Mouse (Mus musculus): Measurements from ENCODE around the gene Lrmp. TPM values are rescaled to one million over a fixed set of nuclear protein-coding genes. Genes with fewer than 3 reads are reported as not detected.
"Not testable (repeated sequence)": the region's sequence is repeated elsewhere in the genome, so short reads cannot be mapped to it uniquely, and the experiment has no call there.

The Lrmp gene
- polyA plus RNA-seq, 1 experiment, result 5.2 TPM

DNA sequence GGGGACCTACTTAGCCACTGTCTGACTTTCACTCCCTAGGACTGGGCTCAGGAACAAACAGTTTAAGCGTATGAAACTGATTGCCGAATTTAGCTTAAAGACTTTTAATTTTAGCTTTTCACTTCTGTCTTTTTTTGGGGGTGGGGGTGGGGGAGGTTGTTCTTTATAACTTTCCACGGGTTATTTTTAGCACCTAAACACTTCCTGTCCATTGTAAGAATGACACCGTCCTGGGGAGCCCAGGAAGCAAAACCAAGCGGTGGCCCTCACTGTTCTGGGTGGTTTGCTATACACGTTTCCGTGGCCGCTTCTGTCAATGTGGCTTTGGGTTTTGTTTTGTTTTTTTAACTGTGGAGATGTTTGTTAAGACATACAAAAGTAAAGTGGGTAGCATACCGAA lies 14.5 kb upstream of the Lrmp start:
- no peak for DNase-seq (ENCODE audit: extremely low spot score in 1 of 2, low spot score in 1 of 2)

DNA sequence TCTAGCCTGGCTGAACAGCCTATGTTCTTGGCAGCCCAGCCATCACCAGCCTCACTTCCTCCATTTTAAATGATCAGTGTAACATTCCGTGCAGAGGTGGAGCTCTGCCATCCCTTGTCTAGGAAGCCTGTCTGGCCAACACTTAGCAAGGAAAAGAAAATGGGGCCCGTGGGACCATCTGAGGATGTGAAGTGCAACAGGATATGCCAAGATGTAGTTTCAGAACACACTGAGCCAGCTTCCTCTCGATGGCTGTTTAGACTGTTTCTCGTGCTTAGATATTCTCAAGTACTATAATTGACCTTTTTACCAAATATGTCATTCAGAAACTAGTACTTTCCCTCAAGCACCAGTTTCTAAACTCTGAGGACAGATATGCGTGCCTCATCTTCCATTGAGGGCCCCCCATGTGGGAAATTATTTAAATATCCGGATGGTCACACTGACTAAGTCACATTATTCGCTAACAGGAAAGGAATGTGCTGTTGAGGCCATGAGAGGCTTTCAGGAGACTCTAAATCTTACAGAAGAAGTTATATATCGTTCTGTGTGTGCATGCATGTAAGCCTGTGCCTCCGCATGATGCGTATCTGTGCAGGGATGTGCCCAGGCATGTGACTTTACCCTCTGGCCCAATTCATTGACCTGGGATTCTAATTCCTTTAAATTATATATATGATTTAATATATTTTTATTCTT lies 11.1 kb upstream of the Lrmp start:
- no peak for DNase-seq (ENCODE audit: extremely low spot score in 1 of 2, low spot score in 1 of 2)

DNA sequence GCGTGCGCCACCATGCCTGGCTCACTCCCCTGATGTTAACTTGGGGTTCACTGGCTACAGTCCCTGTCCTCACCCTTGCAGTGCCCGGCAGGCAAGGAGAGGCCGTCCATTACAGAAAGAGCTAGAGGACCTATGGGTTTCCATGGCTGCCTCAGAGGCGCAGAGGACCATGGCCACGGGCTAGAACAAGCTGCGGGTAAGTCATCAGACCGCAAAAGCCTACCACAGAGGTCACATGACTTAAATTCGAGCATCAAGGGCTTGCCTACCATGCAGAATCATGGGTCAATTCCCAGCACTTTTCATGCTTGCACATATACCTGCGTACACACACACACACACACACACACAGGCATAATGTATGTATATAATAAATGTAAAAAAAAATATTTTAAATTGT lies 10.0 kb upstream of the Lrmp start:
- DNase-seq (ENCODE audit: extremely low spot score in 1 of 2, low spot score in 1 of 2), result no peak

DNA sequence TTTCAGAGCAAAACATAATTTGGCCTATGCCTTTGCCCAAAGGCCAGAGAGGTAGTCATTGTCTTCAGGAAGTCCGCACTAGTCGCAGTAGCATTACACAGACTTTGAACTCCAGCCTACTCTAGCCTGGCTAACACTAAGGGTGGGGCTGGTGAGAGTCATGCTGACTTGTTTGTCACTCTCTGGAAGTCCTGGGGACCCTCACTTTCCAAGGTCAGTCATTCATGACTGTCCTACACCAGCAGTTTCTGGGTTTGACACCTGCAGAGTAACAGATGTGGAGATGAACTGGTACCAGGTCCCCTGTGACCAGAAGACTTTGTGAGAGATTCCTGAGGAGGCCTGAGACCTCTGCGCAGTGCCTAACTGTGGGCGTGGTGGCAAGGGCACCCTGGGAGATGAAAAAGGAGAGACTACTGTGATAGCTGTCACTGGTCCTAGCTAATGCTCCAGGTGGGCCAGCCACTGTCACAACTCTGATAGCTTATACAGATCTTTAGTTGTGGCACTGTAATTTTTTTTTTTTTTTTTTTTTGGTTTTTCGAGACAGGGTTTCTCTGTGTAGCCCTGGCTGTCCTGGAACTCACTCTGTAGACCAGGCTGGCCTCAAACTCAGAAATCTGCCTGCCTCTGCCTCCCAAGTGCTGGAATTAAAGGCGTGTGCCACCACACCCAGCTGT lies 9.2 kb upstream of the Lrmp start:
- DNase-seq (ENCODE audit: extremely low spot score in 1 of 2, low spot score in 1 of 2), result no peak

DNA sequence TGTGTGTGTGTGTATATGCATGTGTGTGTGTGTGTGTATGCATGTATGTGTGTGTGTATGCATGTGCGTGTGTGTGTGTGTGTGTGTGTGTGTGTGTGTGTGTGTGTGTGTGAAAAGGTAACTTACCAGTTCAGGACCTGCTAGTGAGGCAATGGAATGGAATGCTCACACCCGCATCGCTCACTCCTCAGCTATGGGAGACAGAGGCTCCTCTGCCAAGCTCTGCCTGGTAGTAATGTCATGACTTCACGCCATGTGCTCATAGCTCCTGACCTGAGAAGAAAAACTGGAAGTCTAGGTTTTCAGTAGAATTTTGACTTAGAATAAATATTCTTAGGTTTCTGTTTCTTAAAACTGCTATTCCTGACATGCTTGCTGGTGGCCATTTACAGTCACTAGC lies 4.7 kb upstream of the Lrmp start:
- DNase-seq (ENCODE audit: extremely low spot score in 1 of 2, low spot score in 1 of 2), result no peak

DNA sequence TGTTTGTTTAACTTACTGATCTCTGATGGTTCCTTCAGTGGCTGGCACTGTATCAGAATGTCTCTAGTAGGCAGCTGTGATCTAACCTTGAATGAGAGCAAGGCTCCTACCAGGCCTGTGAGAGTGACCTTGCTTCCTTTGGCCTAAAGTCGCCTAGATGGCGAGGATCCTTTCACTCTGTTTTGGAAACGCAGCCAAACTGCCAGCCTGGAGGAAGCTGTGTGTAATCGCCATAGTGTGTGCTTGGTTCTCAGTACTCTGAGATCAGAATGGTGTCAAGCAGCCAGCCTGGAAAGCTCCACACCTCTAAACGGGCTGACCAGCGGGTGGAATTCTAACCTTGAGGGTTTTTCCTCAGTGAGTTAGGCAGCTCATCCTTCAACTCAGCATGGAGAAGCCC lies 2.6 kb upstream of the Lrmp start:
- no peak for DNase-seq (ENCODE audit: extremely low spot score in 1 of 2, low spot score in 1 of 2)

DNA sequence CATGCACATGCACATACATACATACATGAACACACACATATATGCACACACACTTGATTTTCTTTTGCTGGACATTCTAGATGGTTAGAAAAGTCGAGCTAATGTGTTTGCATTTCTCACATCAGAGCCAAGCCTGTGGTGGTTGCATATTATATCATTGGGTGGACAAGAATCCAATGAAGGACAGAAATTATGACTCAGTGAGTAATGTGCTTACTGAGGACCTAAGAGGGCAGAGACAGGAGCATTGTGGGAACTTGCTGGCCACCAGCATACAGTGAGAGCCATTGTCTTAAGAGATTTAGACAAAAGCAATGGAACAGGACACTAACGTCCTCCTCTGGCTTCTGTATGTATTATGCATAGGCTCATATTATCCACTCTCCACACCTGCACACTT lies 892 bp upstream of the Lrmp start:
- DNase-seq (ENCODE audit: extremely low spot score in 1 of 2, low spot score in 1 of 2), result no peak

DNA sequence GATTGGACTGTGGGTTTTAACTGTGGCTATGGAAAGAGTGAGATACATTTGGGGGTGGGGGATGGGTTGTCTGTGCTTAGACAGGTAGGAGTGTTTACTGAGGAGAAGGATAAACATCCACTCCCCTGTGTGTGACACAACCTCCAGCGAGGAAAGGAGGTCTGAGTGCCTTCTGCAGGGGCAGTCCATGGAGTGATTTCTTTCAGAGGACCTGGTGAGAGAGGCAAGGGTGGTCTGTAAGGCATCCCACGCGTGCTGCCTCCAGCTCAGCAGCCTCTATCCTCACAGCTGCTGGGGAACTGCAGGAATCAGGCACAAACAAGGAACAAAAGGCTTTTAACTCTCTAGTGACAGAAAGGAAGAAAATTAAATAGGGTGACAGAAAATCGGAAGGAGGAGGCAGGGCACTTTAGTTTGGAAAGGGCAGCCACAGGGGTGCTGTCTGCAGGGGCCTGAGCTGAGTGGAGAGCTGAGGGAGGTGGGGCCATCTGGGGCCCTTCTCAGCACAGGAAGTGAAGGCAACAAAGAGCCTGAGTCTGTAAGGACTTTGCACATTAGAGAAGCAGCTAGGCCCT lies 732 bp downstream of the Lrmp start:
- no peak for DNase-seq (ENCODE audit: extremely low spot score in 1 of 2, low spot score in 1 of 2)

DNA sequence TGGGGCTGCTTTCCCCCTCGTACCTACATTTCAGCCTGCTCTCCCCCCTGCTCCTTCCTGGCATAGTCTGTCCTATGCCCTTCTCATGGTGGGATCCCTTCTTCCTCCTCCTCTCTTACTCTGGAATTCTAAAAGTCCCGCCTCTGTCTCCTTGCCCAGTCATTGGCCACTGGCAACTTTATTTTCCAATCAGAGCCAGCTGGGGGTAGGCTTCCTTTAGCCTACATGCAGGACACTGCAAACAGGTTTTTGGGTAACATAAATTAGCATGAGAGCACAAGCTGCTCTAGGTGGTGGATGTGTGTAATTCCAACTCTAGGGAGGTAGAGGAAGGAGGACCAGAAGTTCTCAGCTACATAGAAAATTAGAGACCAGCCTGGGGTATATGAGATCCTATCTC lies 4.6 kb downstream of the Lrmp start:
- no peak for DNase-seq (ENCODE audit: extremely low spot score in 1 of 2, low spot score in 1 of 2)

DNA sequence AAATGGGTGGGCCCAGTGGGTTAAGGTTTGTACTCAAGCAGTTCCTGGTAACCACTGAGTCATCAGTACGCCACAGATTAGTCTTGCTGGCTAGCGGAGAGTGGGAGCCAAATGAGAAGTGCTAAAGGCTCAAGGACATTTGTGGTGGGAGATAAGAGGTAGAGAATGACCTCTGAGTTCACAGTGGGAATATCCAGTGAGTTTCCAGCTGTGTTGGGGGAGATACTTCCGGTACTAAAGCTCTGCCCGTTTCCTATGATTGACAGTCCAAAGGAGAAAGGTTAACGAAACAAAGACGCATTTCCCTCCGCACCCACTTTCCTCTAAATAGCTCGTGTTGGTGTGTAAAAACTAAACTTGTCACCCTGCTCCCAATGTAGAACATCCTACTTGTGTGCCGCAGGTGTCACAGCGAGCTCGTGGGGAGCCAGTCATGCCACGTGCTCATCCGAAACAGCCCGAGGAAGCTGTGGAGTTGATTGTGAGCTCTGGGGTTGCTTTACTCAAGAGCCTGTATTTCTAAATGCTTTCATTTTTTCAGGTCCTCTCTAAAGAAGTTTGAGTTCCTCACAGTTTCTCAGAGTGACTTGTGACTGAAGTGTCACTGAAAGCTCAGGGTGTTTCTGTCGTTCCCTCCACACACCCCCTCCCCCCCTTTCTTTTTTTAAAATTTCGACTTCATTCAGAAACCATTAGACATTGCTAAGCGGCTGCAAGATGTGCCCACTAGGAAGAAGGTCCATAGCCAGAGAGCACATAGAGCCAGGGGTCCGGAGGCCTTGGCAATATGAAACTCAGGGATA lies 5.5 kb downstream of the Lrmp start:
- peak in 1 of 2 experiments; percentile 28 for DNase-seq (ENCODE audit: extremely low spot score in 1 of 2, low spot score in 1 of 2)

DNA sequence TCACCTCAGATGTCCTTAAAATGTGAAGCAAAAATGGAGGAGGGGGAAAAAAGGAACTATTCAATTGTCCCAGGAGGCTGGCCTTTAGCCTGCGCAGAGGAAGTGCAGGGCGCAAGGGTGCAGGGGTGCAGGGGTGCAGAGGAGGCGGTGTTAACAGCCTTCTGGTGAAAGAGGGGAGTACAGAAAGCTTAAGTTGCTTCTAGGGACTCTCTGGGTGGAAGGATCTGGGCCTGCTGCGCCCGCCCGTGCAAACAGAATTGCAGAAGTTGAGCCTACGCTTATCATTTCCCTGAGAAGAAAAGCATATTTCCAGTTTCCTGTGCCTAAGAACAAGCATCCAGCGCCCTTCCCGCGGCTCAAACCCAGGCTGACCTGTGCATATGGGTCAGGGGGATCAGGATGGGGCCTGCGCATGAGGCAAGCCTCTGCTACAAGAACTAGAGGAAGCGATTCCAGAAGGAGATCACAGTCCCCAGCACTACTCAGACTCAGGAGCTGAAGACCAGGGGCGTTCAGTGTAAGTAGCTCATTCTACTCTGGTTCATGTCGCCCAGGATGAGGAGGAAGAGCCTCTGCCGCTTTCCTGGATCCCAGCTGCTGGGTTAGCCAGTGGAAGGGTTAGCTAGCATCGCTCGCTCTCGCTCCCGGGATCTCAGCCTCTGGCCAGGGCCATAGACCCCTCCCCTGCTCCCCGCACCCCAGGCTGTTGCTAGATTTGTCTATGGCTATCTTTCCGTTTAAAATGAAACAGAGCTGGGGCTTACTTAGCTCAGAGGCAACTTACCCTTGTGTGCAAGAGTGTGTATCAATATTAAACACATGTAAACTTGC lies 6.4 kb downstream of the Lrmp start:
- DNase-seq (ENCODE audit: extremely low spot score in 1 of 2, low spot score in 1 of 2), result no peak

DNA sequence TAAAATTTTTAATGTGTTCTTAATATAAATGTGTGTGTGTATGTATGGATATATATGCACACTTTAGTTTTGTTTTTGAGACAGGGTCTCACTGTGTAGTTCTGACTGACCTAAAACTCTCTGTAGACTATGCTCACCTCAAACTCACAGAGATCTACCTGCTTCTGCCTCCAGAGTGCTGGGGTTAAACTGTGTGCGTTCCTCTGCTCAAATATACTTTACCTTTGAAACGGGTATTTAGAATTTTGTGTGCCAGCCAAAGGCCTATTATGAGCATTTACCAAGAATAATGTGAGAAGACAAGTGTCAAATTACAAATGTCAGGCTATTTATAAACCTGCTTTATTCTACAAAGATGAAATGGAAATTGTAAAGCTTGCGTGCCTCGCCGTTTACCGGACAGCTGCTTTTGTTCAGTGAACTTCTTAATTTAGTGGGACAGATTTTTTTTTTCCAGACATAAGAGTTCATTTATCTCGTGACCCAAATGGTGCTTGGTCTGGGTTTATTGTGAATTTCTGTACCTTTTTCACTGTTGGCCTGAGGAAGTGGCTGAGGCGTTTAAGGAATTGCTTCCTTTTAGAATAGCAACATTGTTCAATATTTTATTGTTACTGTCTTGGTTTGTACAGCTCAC lies 7.1 kb downstream of the Lrmp start:
- no peak for DNase-seq (ENCODE audit: extremely low spot score in 1 of 2, low spot score in 1 of 2)

DNA sequence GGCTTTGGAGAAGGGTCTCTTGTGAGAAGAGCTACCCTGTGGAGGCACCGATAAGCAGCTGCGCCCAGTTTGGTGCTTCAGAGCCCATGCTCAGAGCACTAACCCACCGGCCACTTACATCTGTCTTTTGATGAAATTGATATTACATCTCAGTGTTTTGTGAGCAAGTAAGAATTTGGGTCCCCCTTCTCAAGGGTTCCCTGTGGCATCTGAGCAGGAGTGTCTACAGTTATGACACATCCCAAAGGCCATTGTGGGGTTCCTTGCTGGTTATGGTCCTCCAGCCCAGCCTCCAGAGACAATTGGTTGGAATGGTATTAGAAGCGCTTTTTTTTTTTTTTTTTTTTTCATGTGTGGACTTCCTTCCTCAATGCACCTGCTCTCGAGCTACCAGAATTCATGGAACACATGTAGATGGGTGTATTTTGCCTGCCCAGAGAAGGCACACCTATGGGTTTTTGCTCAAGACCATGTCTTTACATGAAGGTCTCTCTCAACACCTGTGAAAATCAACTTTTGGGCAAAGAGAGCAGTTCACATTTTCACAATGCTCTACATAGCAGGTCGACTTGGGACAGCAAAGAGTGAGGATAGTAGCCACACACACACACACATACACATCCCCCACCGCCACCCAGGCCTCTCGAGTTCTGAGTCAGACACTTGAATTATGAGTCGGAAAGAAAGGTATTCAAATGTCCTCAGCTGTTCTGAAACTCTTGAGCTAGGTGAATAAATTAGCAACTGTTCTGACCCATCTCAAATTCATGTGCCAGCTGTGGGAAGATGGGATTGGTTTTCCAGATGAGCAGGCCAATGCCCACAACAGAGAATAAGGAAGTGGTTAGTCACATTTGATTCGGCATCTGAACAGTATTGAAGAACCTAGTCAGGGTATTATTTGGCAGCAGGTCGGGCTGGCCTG lies 7.9 kb downstream of the Lrmp start:
- no peak for DNase-seq (ENCODE audit: extremely low spot score in 1 of 2, low spot score in 1 of 2)

DNA sequence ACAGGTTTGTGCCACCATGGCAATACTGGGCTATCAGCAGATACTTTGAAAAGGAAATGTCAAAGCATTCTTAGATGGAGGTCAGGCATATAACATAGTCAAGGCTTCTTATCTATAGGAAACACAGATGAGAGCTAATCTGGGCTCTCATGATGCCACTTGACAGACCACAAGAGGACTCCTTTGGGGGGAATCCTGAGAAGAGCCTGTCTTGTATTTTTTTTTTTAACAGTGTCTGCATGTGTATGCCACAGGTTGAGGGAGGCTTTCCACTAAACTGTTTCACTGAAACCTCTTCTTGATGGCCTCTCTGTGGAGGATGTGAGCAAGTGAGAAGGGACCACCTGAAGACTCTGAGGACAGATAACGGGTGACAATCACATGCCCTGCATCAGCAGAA lies 9.2 kb downstream of the Lrmp start:
- DNase-seq (ENCODE audit: extremely low spot score in 1 of 2, low spot score in 1 of 2), result no peak

DNA sequence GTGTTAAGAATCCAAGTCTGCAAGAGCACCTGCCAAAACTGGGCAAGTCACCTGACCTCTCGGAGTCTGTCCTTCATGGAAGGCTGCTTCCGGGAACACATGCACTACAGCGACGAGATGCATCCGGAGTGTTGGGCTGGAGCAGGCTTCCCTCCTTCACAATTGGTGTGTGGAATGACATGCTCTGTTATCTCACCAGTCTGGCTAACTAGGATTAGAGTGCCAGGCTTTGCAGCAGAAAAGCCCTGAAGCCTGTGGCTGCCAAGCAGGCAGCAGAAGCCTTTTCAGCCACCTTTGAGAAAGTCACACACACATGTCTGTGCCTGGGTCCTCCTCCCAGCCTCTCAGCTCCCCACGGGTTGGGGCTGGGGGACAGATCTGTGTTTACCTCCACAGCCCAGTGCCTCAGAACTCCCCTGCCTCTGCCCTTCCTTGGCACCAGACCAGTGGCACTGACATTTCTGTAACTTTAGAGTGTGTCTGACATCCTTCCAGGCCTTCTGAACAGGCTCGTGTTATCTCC lies 10.2 kb downstream of the Lrmp start:
- DNase-seq (ENCODE audit: extremely low spot score in 1 of 2, low spot score in 1 of 2), result no peak

DNA sequence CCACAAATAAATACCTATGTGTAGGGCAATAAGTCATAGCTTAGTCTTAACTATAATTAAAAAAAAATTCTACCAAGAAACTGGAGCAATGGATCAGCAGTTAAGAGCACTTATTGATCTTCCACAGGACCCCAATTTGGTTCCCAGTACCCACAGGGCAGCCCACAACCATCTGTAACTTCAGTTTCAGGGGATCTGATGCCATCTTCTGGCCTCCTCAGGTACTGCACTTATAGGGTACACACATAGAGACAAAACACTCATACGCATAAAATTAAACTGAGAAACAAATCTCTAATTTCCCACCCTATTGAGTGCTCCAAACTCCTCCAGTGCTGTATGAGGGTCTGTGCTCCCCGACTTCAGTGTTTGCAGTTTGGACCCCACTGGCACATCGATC lies 12.2 kb downstream of the Lrmp start:
- no peak for DNase-seq (ENCODE audit: extremely low spot score in 1 of 2, low spot score in 1 of 2)

DNA sequence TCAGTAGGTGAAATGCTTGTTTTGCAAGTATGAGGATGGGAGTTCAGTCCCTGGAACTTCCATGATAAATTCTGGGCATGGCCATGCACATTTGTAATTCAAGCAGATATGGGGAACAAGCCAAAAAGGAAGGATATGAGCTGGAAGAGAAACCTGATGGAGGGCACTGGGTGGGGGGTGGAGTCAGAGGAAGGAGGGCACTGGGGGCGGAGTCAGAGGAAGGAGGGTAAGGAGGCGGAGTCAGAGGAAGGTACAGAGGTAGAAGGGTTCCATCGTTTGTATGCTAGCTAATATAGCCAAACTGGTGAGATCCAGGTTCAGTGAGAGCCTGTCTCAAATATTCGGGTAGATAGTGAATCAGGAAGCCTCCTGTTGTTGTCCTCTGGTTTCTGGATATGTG lies 14.1 kb downstream of the Lrmp start:
- no peak for DNase-seq (ENCODE audit: extremely low spot score in 1 of 2, low spot score in 1 of 2)

DNA sequence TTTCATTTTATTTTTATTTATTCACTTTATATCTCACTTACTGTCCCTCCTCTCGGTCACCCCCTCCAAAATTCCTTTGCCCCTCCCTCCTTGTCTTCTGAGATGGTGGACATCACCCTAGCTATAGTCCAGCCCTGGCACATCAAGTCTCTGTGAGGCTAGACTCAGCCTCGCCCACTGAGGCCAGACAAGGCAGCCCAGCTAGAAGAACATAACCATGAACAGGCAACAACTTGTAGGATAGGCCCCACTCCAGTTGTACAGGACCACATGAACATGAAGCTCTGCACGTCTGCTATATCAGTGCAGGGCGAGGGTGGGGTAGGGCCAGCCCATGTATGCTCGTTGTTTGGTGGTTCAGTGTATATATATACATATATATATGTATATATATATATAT lies 16.5 kb downstream of the Lrmp start:
- no peak for DNase-seq (ENCODE audit: extremely low spot score in 1 of 2, low spot score in 1 of 2)

DNA sequence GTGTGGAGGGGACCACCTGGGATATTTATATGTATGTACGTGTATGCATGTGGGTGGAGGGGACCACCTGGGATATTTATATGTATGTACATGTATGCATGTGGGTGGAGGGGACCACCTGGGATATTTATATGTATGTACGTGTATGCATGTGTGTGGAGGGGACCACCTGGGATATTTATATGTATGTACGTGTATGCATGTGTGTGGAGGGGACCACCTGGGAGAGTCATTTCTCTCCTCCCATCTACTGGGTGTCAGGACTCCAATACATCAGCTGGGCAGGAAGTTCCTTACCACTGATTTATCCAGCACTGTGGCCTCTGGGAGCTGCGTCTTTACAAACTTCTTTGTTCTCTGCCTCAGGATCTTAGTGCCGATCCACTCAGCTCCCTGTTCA lies 17.5 kb downstream of the Lrmp start:
- not testable (repeated sequence) for DNase-seq (ENCODE audit: extremely low spot score in 1 of 2, low spot score in 1 of 2)

All from frontal cortex, adult 2 months (tissue).